Mouse (Mus musculus) erythroblast, embryonic 14.5 days (primary cell): ENCODE measurements around the gene Ctnnb1. TPM values are rescaled to one million over a fixed set of nuclear protein-coding genes. Genes with fewer than 3 reads are reported as not detected.

ENCODE experiments used
- H3K27me3 ChIP-seq: 2 replicates; pipeline ENCODE4 v1.6.1; 2012; ENCODE audit warnings: inconsistent platforms; ENCODE audit not compliant: control insufficient read depth
- H3K36me3 ChIP-seq: 2 replicates; pipeline ENCODE4 v1.6.1; 2012; ENCODE audit warnings: mild to moderate bottlenecking, inconsistent platforms; ENCODE audit not compliant: control insufficient read depth
- H3K4me1 ChIP-seq: 2 replicates; pipeline ENCODE4 v1.6.1; 2012; ENCODE audit warnings: inconsistent platforms; ENCODE audit not compliant: control insufficient read depth
- H3K4me3 ChIP-seq: replicated peaks from 2 replicates; pipeline ENCODE3; 2012; ENCODE audit warnings: moderate library complexity, mild to moderate bottlenecking, inconsistent platforms
- H3K9me3 ChIP-seq: 2 replicates; pipeline ENCODE4 v1.6.1; 2012; ENCODE audit warnings: low read length, inconsistent platforms, mixed read lengths; ENCODE audit not compliant: control insufficient read depth
- GATA1 ChIP-seq: IDR thresholded peaks from 2 replicates; pipeline ENCODE4 v1.6.1; 2012; ENCODE audit warnings: low read length, inconsistent platforms, mixed read lengths
- TAL1 ChIP-seq: IDR thresholded peaks from 3 replicates; pipeline ENCODE4 v1.6.1; 2012; ENCODE audit warnings: low read length, inconsistent platforms, mixed read lengths
- polyA plus RNA-seq: library from polyadenylated mRNA; stranded (reverse); fragments of >175 nt; gene quantifications from 2 replicates; pipeline ENCODE4 v1.2.3, GENCODE M21; 2012

Ctnnb1 gene
- polyA plus RNA-seq, 1 experiment = 0.87 TPM

DNA sequence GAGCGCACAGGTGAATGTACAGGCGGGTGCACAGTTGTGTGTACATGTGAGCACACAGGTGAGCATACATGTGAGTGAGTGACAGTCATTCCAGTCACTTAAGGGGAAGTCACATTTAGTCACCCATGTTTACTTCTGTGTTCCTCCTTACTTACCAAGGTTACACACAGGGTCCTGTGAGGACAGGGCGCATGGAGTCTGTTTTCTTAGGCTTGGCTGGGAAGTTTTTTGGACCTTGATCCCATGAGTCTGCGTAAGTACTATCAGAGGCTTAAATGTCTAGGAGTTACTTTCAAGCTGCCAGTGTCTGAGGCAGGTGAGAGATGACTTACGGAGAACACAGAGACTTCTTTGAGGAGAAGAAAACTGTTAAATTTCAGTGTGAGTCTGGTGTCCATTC, 56.5 kb downstream of the Ctnnb1 start:
- Histone ChIP-seq H3K9me3 (no peaks in the 10 kb centered on the region), H3K4me3 (no peak overlapping the region), H3K4me1 (peaks cover 16% of the 10 kb centered on the region), H3K27me3 (no peaks in the 10 kb centered on the region), H3K36me3 (no peaks in the 10 kb centered on the region)
- TF ChIP-seq TAL1 = no peak

DNA sequence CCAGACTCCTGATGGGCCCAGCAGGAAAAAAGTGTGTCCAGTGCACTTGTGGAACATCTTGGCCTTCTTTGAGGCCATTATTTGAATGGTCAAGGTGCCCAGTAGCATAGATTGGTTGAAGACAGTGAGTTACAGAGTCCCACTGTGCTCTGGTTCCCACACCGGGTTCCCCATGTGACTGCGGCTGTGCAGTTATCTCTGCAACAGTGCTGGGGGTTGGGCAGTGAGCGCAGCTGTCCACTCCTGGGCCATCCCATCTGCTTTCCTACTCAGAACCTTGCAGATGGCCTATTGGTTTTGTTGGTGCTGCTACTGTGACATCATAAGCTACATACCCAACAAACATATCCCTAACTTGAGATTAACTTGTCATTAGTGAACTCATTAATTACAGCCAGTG, 57.2 kb downstream of the Ctnnb1 start:
- no peak overlapping the region for H3K4me3 ChIP-seq
- no peaks in the 10 kb centered on the region for H3K9me3 ChIP-seq
- TF ChIP-seq GATA1 (no peak), TAL1 (no peak)
- H3K36me3 ChIP-seq = no peaks in the 10 kb centered on the region
- H3K4me1 ChIP-seq = peaks cover 16% of the 10 kb centered on the region
- H3K27me3 ChIP-seq = no peaks in the 10 kb centered on the region

DNA sequence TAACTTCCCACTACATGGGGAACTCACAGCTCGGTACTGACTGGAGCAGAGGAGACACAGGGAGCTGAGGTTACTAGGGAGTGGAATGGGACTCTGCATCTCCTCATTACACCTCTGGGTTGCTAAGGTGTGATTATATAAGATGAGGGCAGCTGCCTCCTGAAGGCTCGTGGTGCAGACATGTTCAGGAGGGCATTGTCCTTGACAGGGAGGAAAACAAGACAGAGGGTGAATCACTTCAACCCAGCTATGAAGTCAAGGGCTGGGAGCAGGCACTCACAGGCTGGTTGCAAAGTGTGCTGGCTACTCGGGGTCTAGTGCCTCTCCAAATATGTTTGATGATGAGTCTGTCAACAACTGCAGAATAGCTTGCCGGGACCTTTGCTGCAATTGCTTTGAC, 58.0 kb downstream of the Ctnnb1 start:
- no peaks in the 10 kb centered on the region for H3K27me3 ChIP-seq
- H3K36me3 ChIP-seq = no peaks in the 10 kb centered on the region
- peaks cover 16% of the 10 kb centered on the region for H3K4me1 ChIP-seq
- no peak overlapping the region for H3K4me3 ChIP-seq
- H3K9me3 ChIP-seq = no peaks in the 10 kb centered on the region
- TF ChIP-seq TAL1 (no peak), GATA1 (no peak)

DNA sequence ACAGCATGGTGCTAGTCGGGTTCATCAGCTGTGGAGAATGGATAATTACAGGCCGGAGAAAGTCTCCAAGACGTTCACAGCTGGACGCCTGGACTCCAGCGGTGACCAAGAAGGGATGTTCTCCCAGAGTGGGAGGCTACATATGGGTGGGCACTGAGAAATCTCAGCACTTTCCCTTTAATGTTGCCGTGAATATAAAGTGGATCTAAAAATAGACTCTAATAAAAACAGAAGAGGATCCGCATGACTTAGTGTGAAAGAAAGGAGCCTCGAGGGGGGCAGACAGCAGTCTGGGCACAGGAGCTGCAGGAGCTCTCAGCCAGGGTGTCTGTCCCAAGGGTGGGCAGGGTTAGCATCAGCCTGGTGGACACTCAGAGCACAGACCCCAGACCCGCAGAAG, 59.1 kb downstream of the Ctnnb1 start:
- H3K9me3 ChIP-seq = no peaks in the 10 kb centered on the region
- peaks cover 14% of the 10 kb centered on the region for H3K4me1 ChIP-seq
- TF ChIP-seq GATA1 (no peak), TAL1 (no peak)
- H3K4me3 ChIP-seq = no peak overlapping the region
- no peaks in the 10 kb centered on the region for H3K36me3 ChIP-seq
- no peaks in the 10 kb centered on the region for H3K27me3 ChIP-seq

DNA sequence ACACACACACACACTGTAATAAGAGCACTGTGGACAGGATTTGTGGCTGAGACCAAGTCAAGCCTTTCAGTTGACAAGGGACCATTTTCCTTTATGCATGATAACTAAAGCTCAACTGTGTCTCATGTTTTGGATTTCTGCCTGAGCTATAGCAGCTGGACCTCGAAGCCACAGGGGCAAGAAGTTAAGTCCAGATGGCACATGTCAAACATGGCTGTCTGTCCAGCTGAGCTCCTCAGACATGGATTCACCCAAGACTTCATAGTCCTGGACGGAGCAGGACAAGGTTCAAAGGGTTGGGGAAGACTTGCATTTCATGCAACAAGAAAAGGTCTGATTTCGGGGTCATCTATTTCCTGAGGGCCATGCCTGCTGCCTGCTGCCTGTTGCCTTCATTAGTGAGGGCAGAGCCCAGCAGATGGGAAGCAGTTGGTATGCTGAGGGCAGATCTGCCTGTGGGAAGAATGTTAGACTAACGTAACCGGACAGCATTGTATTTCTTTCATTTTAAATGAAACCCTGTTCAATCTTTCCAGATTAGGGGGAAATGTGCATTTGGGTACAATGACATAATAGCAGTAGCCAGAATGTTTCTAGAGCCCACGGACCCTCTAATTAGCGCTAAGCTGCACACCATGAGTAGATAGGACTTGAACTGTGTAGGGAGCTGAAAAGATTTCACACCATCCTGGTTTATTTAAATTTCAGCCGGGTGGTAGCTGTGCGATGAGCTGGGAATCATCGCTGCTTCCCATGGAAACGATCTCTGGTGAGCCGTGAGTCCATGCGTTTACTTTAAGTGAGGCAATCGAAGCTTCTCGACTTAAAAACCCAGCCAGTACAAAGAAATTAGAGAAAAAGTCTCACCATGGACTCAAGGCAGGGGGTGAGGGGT, 61.0 kb downstream of the Ctnnb1 start:
- Histone ChIP-seq H3K4me3 (no peak overlapping the region), H3K27me3 (no peaks in the 10 kb centered on the region), H3K36me3 (no peaks in the 10 kb centered on the region), H3K9me3 (no peaks in the 10 kb centered on the region), H3K4me1 (no peaks in the 10 kb centered on the region; the same call in 1 of the 2 replicates)
- TF ChIP-seq GATA1 (no peak), TAL1 (no peak)

DNA sequence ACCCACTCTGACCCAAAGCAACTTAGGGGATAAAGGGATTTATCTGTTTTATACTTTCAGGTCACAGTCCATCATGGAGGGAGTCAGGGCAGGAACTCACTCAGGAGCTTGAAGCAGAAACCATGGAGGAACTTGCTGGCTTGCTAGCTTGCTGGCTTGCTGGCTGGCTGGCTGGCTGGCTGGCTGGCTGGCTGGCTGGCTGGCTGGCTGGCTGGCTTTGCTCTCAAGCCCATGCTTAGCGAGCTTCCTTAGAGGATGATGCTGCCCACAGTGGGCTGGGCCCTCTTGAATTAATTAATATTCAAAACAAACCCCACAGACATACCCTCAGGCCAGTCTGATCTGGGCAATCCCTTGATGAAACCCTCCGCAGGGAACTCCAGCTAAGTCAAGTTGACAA, 62.8 kb downstream of the Ctnnb1 start:
- no peaks in the 10 kb centered on the region for H3K36me3 ChIP-seq
- no peaks in the 10 kb centered on the region for H3K9me3 ChIP-seq
- TF ChIP-seq GATA1 (no peak), TAL1 (no peak)
- H3K4me1 ChIP-seq = no peaks in the 10 kb centered on the region
- no peak overlapping the region for H3K4me3 ChIP-seq
- H3K27me3 ChIP-seq = no peaks in the 10 kb centered on the region

DNA sequence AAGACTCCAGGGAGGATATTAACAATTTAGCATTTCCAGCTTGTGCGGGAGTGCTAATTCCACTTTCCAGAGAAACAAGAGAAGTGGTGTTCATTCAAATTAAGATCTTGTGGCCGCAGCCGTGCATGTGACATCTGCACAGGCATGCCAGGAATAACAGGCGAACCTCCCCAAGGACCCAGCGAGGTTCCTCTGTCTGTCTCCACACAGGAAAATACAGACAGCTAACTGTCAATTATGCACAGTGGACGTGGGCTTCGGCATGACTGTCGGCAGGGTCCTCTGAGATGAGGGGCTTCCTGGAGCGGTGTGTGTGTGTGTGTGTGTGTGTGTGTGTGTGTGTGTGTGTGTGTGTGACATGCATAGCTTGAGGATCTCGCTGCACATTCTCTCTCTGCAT, 64.0 kb downstream of the Ctnnb1 start:
- H3K9me3 ChIP-seq = no peaks in the 10 kb centered on the region
- no peak overlapping the region for H3K4me3 ChIP-seq
- H3K4me1 ChIP-seq = no peaks in the 10 kb centered on the region
- no peaks in the 10 kb centered on the region for H3K36me3 ChIP-seq
- H3K27me3 ChIP-seq = no peaks in the 10 kb centered on the region
- TF ChIP-seq TAL1 (no peak), GATA1 (no peak)

DNA sequence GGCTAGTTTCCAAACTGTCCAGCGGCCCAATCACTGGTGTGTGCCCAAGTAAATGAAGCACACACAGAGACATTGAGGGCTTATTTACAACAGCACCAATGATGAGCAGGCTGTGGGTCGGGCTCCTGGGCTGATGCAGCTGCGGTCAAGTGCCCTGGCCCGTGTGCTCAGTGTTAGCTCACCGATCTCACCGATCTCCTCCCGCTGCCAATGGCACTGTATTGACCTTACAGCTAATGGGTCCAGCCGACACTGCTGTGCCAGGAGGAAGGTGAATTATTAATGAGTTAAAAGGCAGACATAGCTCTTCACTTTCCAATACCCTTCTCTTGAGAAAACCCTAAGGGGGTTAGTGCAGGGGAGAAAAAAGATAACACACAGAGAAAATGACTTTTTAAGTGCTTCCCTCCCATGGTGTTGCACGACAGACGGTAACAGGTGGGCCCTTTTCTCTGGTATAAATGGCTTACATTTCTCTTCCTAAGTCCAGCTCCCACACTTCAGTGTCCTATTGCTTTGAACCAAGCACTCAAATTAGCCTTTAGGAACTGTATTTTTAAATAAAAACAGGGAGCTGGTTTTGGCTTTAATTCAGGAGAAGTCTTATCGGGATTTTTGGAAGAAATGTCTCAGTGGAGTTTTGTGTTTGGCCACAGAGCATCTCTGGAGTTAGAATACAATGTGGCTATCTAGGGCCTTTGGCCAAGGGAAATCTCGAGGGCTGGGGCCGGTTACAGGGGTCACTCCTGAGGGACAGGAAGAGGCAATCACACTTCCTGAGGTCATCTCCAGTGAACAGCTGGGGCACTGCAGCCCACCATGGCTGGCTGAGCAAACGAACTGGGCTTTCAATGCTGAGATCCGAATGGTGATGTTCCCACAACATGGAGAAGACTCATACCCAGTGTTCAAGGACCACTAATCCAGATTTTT, 65.5 kb downstream of the Ctnnb1 start:
- H3K27me3 ChIP-seq = no peaks in the 10 kb centered on the region
- TF ChIP-seq TAL1 (no peak), GATA1 (no peak)
- H3K4me1 ChIP-seq = no peaks in the 10 kb centered on the region
- no peak overlapping the region for H3K4me3 ChIP-seq
- H3K36me3 ChIP-seq = no peaks in the 10 kb centered on the region
- H3K9me3 ChIP-seq = no peaks in the 10 kb centered on the region

DNA sequence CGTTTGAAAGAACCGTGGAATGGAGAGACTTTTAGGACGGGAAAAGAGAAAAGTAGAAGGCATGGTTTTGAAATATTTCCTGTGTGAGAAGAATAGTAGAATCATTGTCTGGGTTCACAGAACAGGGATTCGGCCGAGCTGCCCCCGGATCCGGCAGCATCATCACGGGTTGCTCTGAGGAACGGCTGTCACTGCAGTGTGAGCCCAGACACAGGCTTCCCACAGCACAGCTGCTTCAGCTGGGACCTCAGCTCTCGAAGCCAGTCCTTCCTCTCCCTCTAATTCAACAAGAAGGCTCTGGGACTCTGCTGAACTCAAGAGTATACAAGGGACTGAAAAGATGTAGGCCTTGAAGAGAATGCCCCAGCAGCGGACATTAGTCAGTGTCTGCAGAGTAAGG, 69.7 kb downstream of the Ctnnb1 start:
- Histone ChIP-seq H3K4me3 (no peak overlapping the region), H3K36me3 (no peaks in the 10 kb centered on the region), H3K9me3 (no peaks in the 10 kb centered on the region), H3K27me3 (no peaks in the 10 kb centered on the region), H3K4me1 (no peaks in the 10 kb centered on the region)
- TF ChIP-seq GATA1 (no peak), TAL1 (no peak)
